Mouse (Mus musculus): Measurements from ENCODE around the gene Slc1a4.

The Slc1a4 gene

DNA sequence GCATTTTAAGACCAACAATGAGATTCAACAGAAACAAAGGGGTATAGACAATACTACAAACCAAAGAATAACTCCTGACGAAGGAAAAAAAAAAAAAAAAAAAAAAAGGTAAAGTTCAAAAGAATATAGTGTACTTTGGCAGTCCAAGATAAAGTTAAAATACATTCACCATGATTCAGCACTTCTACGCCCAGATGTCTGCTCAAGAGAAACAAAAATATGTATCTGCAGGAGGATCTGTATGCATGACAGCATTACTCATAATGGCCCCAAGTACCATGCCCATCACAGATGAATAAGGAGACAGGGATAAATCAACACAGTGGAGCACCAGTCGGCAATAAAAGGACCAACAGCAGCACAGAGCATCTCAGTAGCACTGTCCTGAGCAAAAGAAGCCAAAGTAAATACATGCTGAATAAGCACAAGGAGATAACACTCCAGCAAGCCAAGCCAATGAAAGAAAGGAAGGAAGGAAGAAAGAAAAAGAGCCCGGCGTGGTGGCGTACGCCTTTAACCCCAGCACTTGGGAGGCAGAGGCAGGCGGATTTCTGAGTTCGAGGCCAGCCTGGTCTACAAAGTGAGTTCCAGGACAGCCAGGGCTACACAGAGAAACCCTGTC is 7.3 kb downstream of the Slc1a4 start:
- no peak for DNase-seq (ENCODE audit: low spot score)

DNA sequence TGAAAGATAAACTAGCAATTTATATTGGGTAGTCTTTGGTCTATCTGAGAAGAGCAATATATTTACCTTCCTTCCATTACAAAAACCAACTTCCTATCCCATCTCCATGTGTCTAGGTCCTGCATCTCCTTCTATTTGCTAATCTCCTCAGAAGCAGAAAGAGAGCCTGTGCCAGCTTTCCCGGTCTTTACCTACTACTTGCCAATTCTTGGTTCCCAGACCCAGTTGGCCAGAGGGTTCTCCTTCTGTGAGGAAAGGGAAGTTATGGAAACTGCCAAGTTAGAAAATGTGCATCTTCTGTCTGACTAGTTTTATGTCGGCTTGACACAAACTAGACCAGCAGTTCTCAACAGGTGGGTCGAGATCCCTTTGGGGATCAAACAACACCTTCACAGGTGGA is 8.5 kb downstream of the Slc1a4 start:
- no peak for DNase-seq (ENCODE audit: low spot score)

DNA sequence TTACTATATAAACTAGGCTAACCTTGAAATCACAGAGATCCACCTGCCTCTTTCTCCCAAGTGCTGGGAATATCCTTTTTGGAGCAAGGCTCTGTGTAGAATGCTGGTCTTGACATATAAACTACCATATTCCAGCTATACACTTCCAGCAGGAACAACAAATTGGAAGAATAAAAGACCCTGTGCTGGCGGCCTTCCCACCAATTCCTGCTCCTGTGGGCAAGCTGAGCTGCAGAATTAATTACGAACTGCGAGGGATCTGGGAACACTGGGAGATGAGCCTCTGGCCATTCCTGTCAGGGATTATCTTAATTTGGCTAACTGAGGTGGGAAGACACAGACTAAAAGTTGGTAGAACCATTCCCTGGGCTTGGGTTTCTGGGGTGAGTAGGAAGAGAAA is 10.1 kb downstream of the Slc1a4 start:
- no peak for DNase-seq (ENCODE audit: low spot score)

DNA sequence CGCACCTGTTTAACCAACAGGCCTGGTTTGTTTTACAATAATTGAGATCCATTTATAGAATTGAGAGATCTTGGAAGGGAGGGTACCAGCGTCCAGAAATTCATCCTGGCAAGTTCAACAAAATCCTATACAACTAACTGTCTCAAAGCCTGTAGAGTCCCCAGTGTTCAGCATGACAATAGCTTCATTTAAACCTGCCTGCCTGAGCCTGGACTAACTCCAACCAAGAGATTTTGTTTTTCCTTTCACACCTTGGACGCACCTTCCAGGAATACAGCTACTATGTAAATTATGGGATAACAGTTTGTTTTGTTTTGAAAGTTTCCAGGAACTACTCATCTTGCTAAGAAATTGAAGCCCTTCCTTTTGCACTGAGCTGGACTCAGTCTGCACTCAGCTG is 11.9 kb downstream of the Slc1a4 start:
- no peak for DNase-seq (ENCODE audit: low spot score)

DNA sequence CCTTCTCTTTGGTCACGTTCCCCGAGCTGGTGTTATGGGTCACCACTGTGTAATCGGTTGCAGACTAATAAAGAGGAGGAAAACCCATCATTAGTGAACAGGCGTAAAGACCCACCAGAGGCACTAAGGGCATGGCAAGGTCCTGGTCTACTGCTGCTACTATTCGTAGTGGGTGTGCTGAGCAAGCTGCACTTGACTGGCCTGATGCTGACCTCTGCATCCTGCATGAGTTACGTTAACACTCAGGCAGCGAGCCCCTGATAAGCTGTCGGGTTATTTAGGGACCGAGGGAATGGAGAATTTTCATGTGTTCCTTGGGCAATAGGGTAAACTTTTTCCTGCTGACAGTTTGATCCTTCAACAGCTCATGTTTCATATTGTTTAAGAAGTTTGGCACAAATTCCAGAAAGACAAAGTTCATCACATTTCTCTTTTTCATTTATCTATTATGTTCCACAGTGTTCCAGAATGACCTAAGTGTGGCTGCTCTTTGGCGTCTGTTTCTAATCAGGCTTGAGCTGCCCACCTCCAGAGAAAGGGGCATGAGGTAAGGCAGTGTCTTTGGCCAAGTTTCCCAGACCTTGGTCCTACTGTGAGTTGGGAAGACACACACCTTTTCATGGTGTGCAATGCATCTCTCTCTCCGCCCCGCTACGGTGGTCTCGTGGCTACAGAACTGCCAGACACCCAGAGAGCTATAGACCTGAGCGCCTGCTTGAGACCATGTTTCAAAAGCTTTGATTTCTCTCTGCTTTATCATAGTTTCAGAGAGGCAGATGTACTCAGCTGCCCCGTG is 13.7 kb downstream of the Slc1a4 start:
- no peak for DNase-seq (ENCODE audit: low spot score)

DNA sequence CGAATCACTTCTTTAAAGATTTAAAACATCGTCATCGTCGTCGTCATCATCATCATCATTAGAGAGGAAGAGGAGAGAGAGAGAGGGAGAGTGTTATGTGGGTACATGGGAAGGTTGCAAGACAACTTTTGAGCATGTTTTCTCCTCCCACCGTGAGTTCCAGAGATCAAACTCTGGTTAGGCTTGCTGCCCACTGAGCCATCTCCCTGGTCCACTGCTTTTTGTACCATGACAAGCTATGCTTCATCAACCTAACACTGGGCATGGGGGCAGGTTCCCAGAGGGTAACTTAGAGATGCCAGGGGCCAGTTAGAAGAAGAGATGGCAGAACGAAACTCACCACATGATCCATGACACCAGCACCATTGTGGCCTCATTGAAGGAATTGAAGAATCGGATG is 18.9 kb downstream of the Slc1a4 start:
- DNase-seq (ENCODE audit: low spot score), result no peak

DNA sequence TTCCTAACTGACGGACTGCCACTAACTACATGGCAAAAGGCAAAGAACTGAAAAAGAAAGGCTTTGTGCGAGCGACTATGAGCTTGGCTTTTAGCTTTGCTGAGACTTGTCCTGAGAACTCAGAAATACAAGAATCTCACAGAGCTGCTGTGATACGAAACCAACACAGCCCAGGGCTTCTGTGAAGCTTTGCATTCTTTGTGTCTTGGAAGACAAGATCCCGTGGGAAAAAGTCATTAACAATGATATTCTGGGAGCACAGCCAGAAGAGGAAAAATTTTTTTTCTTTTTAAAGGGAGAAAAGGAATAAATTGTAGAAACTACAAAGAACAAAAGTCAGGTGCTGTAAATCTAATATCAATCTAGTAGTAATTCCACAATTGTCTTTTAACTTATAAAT is 23.5 kb downstream of the Slc1a4 start:
- no peak for DNase-seq (ENCODE audit: low spot score)

DNA sequence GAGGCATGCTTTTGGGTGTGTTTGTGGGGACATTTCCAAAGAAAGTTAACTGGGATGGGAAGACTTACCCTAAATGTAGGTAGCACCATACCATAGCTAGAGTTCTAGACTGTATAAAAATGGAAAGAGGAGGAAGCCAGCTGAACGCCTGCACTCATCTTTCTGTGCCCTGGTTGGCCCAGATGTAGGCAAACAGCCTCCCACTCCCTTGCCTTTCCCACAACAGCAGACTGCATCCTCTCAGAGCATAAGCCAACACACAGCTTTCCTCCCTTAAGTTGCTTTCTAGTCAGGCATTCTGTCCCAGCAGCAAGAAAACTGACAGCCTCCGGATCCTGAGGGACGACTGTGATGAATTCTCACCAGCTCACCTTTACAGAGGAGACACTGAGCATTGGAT is 25.1 kb downstream of the Slc1a4 start:
- no peak for DNase-seq (ENCODE audit: low spot score)

DNA sequence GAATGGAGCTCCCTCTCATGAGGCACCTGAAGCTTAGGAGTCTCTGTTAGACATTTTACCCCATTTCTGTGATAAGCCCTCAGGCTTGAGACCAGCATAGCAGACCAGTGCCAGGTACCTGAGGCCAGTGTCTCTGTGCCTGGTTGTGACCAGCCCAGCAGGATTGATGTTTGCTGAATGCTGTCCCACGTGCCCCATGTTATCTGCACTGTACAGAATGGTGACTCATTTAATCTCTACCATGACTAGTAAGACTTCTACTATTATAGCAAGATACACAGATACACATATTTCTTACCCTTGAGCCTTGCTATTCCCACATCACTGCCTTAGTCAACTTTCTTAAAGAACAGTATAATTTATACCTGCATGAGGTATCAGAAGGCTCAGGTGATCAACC is 26.9 kb downstream of the Slc1a4 start:
- DNase-seq (ENCODE audit: low spot score), result no peak

DNA sequence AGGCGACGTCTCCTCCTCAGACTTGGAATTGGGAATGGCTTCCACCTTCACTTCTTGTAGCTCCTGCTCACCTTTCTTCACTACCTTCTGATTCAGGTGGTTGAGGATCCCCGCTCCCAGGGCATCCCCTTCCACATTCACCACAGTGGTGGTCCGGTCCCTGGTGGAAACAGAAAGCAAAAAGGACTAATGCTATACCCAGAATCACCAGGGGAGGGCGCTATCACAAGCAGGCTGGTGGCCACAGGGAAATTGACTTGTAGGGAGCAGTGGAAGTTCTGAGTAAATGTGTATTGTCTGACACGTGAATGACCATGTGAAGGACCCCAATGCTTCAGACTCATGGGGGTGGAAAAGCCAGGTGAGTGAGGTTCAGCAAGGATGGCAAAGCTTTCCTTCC is 28.2 kb downstream of the Slc1a4 start:
- DNase-seq (ENCODE audit: low spot score), result peak; percentile 5

DNA sequence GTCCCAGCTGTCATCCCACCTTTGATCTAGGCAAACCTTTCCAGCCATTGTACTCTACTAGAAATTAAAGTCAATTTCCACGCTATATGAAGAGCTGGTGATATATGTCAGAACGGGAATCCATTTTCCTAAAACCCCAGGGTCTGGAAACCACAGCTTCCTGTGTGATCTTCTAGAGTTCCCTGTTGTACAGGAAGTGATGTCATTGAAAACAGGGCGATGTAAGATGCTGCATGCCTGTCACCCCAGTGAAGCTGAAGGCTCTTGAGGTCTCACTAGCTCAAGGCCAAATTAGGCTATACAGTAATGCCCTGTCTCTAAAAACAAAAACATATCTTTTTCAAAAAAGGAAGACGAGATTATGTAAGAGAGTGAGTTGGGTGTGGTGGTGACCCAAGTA is 31.2 kb downstream of the Slc1a4 start:
- DNase-seq (ENCODE audit: low spot score), result no peak

DNA sequence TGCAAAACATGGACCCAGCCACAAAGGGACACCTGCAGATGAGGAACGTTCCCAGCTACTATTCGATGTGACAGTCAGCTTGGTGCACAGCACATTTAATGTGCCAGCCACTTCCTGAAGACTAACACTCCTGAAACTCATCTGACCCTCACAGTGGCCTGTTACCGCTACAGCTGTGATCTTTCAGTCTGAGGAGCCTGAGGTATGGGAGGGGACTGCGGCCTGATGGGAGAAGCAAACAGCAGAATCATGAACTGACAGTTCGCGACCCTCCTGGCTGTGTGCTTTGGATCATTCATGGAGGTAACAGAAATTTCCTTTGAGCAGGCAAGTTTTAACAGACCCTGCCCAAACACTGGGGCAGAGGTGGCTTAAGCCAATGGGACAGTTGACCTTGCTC is 31.7 kb downstream of the Slc1a4 start:
- no peak for DNase-seq (ENCODE audit: low spot score)

DNA sequence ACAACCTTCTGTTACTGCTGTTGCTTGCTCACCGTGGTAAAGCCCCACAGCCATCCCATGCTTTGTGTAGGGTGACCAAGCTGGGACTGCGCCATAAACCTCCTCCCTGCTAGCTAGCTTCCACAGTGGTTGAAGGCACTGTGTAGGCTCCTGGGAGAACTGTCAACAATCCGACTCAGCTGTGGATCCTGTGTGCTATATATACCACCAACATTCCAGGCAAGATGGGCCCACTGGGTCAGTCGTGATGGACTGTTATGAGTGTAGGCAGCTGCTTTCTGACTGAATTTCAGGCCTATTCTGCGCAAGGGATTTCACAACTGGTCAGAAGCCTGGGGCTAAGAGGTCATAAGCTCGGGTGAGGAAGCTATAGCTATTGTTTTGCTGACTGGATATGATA is 32.6 kb downstream of the Slc1a4 start:
- no peak for DNase-seq (ENCODE audit: low spot score)

DNA sequence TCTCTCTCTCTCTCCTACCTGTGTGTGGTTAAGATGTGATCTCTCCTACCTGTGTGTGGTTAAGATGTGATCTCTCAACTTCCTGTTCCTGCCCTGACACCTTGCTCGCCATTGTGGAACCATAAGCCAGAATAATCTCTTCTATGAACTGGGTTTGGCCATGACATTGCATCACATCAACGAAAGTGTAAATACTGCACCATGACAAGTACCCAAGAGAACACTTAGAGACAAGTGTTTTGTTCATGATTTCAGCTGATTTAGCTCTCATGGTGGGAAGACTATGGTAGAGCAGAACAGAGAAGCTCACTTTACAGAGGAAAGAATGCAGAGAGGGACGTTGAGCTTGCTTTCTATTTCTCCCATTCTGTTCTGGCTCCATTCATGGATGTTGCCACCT is 48.0 kb downstream of the Slc1a4 start:
- no peak for DNase-seq (ENCODE audit: low spot score)

DNA sequence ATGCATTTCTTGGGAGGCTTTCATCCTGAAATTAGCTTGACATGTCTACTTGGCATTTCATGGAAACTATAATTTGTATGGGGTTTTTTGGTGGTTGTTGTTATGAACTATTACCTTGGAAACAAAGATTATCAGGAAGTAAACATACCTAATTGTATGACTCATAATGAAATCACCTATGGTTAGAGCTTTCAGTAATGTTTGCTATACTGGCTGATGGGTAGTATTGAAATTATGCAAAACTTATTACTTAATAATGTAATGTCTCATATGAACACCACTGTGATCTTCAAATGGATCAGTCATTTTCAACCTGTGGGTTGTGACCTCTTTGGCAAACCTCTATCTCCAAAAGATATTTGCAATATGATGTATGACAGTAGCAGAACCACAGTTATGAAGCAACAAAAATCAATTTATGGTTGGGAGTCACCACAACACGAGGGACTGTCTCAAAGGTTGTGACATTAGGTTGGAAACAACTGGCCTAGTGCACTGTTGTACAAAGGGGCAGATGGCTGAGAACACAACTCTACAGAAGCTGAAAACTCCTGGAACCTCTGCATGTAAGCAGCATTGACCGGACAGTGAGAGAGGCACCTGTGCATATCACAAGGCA is 49.8 kb downstream of the Slc1a4 start:
- no peak for DNase-seq (ENCODE audit: low spot score)

DNA sequence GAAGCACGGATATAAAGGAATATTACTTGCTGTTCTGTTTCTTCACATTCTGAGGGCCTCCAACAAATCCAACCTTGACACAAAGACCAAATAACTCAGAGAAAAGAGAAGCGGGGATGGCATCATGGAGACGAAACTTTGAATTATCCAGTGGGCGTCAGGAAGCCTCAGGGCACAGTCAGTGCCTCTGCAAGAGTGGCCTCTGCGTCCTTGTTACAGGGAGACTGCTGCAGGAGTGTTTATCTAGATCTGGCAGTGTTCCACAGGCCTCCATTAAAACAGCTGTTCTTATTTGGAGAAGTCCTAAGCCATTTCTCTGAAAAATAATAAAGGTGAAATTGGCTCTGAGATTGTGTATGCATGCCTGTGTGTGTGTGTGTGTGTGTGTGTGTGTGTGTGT is 51.5 kb downstream of the Slc1a4 start:
- DNase-seq (ENCODE audit: low spot score), result no peak

DNA sequence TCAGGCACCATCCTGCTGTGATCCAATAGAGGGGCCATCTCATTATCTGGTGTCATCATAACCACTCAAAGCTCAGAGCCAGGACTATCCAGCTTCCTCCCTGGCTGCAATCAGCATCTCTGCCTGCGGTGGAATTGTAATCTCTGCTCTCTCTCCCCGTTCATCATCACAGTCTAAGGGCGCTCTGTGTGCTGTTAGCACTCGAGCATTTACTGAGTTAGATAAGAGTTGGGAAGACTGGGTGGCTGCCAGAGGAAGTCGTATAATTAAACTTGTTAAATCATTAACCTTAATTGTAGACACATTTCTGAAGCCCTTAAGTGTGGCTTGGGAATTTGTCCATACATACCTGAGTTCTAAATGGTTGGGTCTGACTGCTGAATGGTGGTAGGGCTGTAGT is 53.8 kb downstream of the Slc1a4 start:
- no peak for DNase-seq (ENCODE audit: low spot score)

DNA sequence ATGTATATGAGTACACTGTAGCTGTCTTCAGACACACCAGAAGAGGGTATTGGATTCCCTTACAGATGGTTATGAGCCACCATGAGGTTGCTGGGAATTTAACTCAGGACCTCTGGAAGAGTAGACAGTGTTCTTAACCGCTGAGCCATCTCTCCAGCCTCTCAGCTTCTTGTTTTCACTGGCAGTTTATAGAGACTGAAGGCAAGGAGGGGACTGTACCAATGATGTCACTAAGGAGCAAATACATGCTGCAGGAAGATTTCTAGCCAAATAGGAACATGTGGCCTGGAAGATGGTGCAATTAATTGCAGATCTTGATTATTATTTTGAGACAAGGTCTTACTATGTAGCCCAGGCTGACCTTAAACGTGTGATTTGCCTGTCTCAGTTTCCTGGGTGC is 55.4 kb downstream of the Slc1a4 start:
- no peak for DNase-seq (ENCODE audit: low spot score)

DNA sequence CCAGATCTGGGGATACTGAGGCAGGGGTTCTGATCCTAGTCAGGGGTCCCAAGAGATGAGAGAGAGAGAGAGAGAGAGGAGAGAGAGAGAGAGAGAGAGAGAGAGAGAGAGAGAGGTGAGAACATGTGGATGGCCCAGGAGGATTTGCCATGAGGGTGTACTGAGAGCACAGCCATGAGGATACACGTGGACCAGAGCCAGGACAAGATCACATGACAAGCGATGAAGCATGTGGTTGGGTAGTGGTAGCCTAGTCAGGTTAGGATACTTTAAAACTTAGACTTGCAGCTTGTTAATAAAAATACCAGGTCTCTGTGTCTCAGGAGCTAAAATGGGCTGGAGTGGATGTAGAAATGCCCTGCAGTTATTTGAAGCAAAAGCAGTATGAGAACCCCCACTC is 56.5 kb downstream of the Slc1a4 start:
- no peak for DNase-seq (ENCODE audit: low spot score)

DNA sequence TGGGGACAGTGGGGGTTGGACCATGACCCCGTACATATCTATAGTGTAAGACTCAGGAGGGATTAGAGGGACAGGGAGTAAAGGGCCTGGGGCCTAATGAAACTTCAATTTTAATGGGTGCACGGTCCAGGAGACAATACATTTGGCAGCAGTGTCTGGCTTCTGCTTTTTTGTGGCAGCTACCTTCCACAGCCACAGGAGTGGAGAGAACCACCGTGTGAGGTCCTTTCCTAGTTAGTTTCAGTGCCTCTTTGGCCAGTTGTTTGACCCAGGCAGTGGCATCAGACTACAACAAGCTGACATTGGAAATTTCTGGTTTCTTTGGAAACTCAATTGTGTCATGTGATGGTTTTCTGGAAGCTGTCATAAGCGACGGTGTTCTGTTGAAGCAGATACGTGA is 62.6 kb downstream of the Slc1a4 start:
- no peak for DNase-seq (ENCODE audit: low spot score)

DNA sequence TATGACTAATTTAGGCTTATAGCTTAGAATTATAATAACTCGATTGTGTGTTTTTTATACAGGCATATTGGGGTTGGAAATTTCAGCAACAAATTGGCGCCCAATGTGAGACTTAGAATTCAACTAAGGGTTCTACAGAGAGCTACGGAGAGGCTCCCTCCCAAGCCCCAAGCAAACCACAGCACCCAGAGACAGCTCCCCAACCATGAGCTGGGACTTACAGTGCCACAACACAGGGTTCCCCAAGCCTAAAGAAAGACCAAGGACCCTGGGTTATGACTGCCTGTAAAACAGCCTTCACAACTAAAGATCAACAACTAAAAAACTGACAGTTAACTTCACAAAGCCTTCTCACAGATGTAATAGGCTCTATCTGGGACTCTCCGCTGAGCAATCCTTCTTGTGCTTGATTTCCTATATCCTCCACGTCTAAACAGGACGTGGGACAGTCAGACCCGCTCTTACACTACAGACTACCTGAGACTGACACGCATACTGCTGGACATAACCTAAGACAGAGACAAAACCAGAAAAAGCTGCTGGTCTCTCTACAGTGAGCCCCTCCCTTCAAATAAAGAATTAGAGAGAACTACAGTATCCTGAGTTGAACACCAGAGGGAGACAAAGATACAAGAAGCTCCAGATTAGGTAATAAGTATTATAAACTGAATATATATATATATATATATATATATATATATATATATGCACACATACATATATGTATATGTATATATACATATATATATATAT is 69.7 kb downstream of the Slc1a4 start:
- DNase-seq (ENCODE audit: low spot score), result no peak

DNA sequence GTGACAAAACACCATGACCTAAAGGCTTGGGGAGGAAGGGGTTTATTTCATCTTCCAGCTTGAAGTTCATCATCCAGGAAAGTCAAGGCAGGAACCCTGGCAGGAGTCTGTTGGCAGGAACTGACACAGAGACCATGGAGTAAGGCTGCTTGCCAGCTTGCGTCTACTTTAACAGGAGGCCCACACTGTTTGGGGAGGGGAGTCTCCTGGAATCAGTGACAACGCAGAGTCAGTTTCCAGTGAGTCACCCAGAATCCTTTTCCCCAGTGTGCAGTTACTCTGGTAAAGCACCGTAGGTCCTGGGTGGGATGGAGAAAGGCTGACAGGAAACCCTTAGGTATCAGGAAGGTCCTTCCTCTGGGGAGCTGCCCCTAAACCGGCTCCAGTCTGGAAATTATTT is 77.7 kb downstream of the Slc1a4 start:
- DNase-seq (ENCODE audit: low spot score), result no peak

DNA sequence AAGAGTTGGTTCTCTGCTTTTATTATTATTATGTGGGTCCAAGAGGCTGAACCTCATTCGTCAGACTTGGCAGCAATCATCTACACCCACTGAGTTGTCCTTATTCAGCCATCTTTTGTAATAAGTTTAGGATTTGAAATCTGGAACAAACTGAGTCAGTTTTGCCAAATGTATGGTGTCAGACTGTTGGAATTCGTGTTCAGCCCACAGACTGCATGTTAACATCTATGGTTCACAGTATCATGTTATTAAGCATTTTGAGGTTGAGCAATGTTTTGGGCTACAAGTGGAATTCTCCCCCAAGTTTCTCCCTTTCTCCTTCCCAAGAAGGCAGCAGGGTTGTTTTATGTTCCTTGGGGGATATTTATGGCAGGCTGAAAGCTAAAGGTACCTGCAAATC is 79.4 kb downstream of the Slc1a4 start:
- DNase-seq (ENCODE audit: low spot score), result no peak
